Mouse (Mus musculus) layer of hippocampus, adult 8-10 months (tissue): Measurements from ENCODE around the gene Cux1. TPM values are rescaled to one million over a fixed set of nuclear protein-coding genes. Genes with fewer than 3 reads are reported as not detected.

Source experiments
- DNase-seq, 2 experiments: peaks; one replicate each; pipeline ENCODE4 v3.0.0; 2022; ENCODE audit warnings: low spot score in 2 of 2
- total RNA-seq, 4 experiments: library from RNA; stranded (reverse); gene quantifications; 2 replicates each; pipeline ENCODE4 v1.2.4; 2022

Gene Cux1
- 10 to 100 TPM; 37.3 to 53.2 (median 46.7) TPM for total RNA-seq

DNA sequence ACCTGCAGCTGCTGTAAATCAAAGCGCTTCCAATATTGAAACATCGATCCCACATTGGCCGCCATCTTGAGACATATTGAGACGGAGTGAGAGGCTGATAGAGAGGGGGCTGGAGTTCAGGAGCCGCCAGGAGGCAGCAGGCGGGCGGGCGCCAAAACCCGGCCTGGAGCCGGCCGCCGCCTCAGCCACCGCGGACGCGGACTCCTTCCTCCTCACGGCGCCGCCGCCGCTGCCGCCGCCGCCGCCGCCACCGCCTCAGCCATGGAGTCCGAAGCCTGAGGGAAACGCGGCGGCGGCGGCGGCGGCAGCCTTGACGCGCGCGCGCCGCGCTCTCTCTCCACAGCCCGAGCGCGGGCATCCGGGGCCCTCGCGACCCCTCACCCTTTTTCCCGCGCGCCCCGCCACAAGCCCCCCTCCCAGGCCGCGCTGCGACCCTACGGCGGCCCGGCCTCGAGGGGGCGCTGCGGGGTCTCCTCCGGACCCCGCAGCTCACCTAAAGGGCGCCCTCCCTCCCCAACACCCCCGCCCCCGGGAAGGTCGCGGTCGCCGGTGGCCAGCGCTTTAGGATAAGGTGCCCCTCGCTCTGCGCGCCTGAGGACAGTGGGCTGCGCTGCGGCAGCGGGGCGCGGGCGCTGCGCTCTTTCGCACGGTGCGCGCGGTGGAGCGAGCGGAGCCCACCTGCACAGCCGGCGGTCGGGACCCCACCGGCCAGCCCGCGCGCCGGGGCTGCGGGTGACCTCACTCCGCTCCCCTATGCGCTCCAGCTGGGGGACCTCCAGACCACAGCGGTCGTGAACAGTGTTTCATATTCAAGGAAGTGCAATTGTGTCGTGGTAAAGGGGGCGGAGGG lies at the start of gene Cux1:
Gene Cux1, minus strand, starts transcription at position 315 of the 850 bp plus-strand sequence.
- peak; percentile 49 to 72 for DNase-seq

DNA sequence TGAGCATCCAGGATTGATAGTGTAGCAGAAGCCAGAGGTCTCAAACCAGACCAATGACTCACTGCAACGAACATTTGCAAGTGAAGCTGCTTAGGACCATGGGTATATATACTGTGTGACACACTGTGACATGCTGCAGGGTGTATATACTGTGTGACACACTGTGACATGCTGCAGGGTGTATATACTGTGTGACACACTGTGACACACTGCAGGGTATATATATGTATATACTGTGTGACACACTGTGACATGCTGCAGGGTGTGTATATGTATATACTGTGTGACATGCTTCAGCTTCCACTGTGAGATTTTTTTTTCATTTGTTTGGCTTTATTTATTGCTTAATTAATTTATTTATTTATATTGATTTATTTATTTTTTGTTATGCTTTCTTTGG lies 45.1 kb upstream of the Cux1 start:
- no peak for DNase-seq

DNA sequence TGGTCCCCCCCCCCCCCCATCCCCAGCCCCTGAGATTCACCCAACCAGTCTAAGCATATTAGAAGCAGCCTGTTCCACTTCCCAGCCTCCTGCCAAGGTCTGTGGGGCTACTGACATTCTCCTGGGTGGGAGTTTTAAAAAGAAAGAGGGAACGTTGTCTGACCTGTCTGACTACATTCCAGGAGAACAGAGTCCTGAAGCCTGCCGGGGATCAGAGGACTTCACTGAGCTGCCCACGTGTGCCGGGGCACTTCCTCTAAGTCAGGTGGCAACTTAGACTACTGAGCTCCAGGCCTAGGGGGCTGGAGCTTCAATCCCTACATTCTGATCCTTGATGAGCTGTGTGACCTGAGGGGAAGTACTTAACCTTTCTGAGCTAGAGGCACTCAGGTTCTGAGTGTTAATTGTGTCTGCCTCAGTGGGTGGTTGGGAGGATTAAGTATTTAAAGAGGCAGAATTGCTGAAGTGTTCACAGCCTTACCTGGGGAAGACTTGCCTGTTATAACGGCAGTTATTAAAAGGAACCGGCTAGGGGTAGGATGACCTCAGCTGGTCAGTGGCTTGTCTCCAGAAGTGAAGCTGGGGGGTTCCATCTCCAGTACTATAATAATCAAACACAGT lies 41.6 kb upstream of the Cux1 start:
- no peak for DNase-seq

DNA sequence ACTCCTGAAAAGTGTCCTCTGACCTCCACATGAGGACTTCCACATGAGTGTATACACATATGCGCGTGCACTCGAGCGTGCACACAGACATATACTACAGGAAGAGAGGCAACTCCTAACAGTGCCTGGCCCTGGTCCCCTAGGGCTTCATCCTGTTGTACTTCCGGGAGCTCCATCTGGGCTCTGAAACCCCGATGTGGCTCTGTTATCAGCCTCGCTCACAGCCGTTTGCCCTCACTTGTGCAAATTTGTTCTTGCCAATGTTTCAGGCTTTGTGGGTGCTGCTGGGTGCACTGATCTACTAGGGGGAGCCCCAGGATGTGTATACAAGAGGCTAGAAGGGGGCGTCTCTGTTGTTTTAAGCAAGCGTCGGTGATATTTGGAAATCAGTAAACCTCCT lies 37.9 kb upstream of the Cux1 start:
- DNase-seq: no peak

DNA sequence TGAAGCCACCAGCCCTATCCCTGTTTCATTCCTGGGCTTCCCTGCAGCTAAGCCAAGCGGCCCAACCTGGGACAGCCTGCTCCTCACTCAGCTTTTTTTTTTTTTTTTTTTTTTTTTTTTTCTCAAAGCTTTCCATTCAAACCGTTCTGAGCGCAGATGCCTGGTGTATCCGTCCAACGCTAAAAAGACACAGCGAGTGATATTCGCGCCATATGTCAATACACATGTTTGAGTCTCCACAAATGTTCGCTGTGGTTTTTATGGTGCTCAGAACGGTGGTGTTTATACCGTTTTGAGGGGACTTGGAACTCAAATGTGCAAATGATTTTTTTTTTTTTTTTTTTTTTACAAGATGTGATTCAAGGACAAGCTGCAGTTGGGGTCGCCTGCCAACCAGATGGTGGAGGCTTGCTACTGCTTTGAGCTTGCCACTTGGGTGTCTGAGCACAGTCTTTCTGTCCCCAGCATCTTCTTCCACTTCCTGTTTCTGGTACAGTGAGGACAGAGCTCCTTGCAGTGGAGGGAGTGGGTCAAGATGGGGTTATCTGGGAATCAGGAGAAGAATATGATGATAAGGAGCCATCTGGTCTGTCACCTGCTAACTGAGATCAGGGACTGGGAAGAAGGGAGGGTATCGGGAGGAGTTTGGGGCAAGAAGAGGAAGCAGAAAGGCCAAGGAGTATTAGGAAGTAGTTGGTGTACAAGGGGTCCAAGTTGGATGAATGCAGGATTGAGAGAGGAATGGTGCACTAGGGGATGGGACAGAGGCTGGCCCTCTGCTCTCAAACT lies 36.1 kb upstream of the Cux1 start:
- peak; percentile 55 to 69 for DNase-seq

DNA sequence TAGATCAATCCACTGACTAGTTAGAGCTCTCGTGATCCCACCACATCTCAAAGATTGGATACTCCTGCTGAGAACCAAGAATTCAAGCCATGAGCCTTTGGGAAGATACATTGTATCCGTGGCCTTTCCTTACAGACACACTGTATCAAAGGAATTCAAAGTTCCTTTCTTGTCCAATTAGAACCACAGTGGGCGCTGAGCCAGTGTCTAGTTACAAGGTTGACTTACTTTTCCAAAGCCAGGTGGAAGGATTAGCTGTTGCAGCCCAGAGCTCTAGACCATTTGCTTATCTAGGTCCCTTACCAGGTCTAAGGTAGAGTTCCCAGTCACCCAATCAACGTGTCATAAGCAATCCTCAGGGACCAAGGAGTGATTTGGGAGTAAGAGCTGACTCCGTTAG lies 33.2 kb upstream of the Cux1 start:
- no peak for DNase-seq

DNA sequence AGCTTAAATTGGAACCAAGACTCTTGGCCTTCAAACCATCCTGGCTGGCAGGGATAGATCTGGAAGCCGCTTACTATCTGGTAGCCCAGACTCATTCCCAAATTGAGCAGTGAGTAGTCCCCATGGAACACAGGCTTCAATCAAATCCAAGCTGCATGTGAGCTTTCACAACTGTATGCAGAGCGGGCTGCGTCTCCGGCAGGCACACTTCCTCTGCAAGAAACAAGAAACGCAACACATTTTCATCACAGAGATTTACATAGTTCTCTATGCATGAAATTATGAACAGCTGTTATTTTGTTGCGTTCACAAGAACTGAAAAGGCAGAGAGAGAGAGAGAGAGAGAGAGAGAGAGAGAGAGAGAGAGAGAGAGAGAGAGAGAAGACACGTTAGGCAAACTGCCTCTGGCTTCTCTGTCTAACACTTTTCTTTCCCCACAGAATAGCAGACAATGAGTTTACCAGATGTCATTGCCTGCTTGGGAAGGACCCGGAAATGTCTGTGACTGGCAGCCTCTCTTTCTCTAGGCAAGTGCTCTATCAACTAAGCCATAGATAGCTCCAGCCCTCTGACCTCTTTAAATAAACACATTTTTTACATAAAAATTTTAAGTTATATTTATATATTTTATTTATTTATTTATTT lies 27.7 kb upstream of the Cux1 start:
- DNase-seq: no peak

DNA sequence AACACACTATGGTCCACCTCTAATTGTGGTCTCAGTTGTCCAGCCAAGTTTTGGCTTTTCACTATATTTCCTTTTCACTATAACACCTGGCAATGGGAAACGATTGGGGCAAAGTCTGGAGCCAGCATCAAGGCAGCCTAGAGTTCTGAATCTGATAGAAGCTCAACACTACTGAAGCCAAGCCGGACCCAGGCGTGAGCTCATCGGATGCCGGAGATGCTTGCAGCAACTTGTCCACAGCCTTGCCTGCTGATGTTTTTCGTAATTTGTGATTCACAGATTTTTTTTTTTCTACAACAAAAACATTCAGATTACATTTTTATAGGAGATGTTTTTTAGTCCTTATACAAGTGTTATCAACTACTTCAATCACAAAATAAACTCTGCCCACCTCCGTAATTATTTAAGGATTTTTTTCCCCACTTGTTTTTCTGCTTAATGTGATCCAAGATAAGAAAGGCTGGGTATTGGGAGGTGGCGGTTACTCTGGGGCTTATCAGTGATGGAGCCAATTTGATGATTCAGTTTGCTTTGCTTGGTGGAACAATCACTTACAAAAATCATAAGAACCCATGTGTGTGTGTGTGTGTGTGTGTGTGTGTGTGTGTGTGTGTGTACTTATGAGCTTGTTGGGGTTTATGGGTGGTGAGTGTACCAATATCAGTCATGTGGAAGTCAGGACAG lies 24.7 kb upstream of the Cux1 start:
- DNase-seq: no peak

DNA sequence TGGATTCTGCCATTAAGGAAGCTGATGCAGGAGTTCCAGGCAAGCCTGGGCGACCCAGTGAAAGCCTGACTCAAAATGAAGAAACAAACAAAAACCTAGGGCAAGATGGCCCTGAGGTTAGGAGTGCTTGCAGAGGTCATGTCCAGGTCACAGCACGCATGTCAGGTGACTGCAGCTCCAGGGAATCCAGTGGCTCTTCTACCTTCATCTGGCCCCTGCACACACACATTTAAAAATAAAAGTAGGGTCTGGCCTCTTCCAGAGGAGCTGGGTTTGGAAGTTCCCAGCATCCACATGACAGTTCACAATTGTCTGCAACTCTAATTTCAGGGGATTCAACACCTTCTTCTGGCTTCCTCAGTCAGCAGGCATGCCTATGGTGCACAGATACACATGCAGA lies 21.7 kb upstream of the Cux1 start:
- DNase-seq: no peak

DNA sequence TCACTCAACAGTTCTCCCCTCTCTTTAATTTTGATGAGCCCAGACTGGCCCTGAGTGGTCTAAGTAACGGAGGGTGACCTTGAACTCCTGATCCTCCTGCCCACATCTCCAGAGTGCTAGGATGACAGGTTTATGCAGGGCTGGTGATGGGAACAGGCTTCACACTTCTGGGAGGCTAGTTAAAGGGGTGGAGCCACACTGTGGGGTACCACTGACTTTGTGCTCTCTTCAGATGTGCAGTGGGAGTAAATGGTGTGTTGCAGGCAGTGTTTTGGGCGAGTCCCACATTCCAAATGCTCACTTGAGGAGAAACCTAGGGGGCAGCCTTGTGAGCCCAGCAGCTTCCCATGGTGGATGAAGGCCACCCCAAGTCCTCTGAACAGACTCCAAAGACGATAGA lies 21.2 kb upstream of the Cux1 start:
- no peak for DNase-seq

DNA sequence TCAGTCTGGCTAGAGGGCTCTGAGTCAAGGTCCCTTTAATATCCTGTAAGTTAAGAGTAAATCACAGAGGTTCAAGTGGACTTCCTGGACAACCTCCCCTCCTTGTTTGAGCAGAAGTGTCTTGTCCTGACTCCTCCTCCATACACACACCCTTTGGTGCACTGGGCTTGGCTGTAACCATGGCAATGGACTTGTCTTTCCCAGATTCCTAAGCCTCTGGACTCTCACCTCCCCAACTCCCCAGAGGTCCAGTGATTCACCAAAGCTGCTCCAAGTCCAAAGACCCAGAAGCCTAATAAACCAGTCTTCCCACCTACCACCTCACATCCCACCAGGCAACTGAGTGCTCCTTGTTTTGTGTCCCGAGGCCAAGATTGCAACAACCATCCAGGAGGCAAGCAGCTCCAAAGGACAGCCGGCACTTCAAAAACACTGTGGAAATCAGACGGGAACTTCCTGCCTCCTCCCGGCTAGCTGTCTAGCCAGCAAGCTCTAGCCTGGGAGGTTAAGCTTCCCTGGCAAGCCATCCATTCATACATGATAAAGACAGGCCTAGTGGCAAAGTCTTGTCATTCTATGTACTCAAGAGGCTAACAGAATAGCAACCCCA lies 17.5 kb upstream of the Cux1 start:
- DNase-seq: no peak

DNA sequence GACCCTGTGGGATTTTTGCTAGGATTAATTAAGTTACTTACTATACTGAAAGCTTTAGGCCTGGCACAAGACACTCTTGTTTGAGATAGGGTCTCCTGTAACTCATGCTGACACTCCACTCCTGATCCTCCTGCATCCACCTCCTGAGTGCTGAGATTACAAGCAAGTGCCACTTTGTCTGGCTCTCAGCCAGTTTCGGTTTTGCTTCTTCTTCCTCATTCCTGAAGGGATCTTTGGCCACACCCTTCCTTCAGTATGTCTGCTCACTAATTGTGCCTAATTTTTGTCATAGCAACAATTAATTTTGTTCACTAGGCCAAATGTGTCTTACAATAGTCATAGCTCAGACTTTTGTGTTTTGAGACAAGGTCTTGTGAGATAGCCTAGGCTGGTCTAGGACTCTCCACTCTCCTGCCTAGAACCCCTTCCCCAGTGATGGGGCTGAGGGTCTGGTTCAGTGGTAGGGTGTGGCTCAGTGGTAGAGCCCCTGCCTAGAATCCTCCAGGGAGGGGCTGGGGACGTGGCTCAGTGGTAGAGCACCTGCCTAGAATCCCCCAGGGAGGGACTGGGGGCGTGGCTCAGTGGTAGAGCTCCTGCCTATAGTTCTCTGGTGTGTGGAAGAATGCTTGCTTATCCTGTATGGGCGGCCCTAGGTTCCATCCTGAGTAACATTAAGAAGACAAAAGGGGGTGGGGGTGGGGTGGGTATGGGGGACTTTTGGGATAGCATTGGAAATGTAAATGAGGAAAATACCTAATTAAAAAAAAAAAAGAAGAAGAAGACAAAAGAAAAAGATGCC lies 16.6 kb upstream of the Cux1 start:
- DNase-seq: no peak

DNA sequence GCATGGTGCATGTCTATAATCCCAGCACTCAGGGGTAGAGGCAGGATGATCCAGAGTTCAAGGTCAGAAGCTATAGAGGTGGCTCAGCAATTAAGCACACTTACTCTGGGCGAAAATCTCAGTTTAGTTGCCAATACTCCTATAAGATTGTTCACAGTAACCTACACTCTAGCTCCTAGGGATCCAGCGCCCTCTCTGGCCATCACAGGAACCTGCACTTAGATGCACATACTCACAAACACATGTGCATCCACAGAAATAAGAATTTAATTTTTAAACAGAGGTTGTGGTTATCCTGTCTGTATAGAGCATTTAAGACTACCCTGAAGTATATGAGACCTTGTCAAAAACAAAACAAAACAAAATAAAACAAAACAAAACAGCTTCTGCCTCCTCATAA lies 16.0 kb upstream of the Cux1 start:
- DNase-seq: no peak

DNA sequence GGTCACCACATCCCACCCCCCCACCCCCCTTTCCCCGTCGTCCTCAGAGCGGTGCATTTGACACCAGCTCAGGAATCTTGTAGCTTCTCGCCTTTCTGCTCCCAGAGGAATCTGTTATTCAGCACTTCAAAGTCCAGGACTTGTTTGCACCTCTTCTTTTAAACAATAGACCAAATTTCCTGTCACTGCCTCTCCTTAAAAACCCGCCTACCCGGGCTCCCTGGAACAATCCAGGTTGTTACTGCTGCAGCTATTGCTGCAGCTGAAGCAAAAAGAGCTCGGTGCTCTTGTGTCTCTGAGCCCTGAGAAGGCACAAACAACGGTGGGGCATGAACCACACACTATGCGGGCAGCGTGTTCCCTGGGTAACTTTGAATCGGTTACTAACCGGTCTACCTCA lies 14.9 kb upstream of the Cux1 start:
- no peak for DNase-seq

DNA sequence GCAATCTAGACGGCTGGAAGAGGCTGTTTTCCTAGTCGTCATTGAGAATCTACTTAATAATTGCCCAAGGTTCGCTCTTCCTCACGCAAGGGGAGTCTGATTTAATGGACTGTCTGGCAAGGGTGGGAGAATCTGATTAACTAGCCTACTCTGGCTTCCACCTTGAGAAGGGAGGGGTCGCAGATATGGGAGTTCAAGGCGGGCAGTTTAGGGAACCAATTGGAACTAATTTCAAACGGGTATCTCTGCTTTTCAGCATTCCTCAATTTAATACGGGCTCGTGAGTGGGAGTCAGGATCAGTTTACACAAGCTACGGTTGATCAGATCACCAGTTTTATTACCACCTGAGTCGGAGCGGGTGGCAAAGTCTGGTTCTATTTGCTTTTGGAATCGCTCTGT lies 14.3 kb upstream of the Cux1 start:
- DNase-seq: no peak

DNA sequence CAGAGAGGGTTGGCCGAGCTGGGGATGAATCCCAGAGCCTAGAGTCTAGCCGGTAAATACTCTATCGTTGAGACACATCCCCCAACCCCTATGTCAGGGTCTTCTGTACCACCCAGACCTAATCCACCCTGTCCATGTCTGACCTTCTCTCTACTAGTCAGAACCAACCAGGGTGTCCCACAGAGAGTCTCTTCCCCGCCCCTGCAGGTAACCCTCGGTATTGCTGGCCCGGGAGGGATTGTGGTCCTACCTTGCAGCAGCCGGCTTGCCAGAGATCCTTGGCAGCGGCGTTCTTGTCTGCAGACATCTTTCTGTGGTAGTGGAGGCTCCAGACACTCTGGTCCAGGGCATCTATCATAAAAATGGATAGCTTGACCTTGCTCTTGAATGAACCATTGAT lies 13.9 kb upstream of the Cux1 start:
- no peak for DNase-seq

DNA sequence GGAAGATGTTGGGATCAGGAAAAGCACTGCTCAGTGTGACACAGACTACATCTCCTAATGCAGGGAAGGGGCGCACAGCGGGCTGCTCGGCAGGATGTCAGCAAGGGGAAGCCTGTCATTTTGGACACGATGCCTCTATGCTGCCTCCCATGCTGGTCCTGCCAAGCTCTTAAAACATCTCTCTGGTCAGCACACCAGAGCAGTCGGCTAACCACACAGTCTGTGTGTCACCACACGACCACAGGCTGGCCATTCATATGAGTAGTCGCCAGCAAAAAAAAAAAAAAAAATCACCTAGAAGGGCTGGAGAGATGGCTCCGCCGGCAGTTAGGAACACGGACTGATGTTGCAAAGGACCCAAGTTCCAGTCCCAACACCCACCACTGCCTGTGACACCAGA lies 10.9 kb upstream of the Cux1 start:
- no peak for DNase-seq

DNA sequence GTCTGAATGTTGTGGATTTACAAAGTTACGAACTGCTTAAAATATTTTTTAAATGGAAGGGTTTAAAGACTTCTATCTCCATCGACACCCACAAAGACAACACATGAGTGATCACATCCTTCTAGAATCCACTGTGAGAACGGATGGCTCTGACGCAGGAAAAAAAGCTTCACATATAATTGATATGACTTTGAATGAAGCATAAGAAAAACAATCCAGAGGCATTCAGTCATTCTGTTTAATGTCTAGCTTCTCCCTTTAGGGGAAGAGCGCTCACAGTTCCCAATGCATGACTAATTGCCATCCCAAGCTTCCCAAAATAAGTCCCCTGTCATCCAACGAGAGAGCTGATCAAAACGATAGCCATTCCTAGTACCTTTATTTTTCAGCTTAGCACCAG lies 2.9 kb upstream of the Cux1 start:
- no peak for DNase-seq

DNA sequence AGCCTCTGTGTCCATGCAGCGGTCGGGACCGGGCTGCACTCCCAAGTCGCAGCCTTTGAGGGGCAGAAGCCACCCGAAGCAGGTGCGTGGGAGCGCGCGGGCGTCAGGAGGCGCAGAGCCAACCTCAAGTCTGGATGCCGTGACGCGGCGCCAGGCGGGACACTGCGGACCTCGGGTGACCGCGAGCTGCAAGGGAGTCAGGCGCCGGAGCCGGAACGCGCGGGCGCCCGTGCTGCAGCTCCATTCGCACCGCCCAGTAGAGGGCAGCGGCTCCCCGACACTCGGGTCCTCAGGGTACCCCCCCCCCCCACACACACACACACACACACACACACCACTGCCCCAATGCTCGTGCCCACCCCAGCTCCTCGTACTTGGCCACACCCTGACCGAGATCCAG lies 1.5 kb upstream of the Cux1 start:
- peak in 1 of 2 experiments; percentile 34 for DNase-seq
